Mouse (Mus musculus) myocyte (in vitro differentiated cells): ENCODE data around the gene Gm44790.

ENCODE experiments used
- E2F4 ChIP-seq: IDR thresholded peaks from one replicate; pipeline ENCODE4 v1.6.1; 2011; ENCODE audit warnings: mild to moderate bottlenecking, control low read depth, moderate library complexity; ENCODE audit not compliant: insufficient read depth
- POLR2A ChIP-seq: IDR thresholded peaks from one replicate; pipeline ENCODE4 v1.6.1; 2011; ENCODE audit warnings: low read depth, mild to moderate bottlenecking, control low read depth, moderate library complexity; ENCODE audit not compliant: insufficient read length
- SRF ChIP-seq: IDR thresholded peaks from one replicate; pipeline ENCODE4 v1.6.1; 2011; ENCODE audit warnings: low read depth; ENCODE audit not compliant: control insufficient read depth, insufficient read length
- TCF3 ChIP-seq: IDR thresholded peaks from one replicate; pipeline ENCODE4 v1.6.1; 2011; ENCODE audit warnings: low read depth, control low read depth; ENCODE audit not compliant: insufficient read length

DNA sequence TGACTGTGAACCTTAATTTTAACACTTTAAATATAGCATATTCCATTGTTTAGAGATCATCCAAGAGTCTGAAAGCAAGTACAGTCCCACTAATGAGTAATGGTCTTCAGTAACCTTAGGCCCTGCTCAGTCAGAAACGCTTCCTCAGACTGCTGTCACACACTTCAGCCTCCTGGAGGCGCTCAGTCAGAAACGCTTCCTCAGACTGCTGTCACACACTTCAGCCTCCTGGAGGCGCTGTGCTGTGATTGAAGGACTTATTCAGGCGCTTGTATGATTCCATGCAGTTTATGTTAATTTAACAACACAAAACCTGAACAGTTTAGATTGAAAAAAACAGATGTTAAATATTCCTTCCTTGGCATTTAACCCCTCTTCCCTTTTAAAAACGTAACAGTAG is 6.0 kb upstream of the Gm44790 start:
- TF ChIP-seq E2F4 = no peak
- no peak for TF ChIP-seq POLR2A
- TF ChIP-seq TCF3 = no peak
- TF ChIP-seq SRF = no peak
